Mouse (Mus musculus) spleen, adult 12 weeks (tissue): ENCODE data around the gene Btnl1.

ENCODE experiments used
- DNase-seq: peaks from one replicate; pipeline ENCODE4 v3.0.0; 2022; ENCODE audit warnings: low spot score

Btnl1 gene

GRCm38 (mm10) chr17:34376847-34377246, at the start of gene Btnl1:
Gene Btnl1, plus strand, starts transcription at chr17:34377132.
- DNase-seq: no peak

GRCm38 (mm10) chr17:34329807-34330206, 47.1 kb upstream of the Btnl1 start:
- DNase-seq: no peak

GRCm38 (mm10) chr17:34331200-34331599, 45.7 kb upstream of the Btnl1 start:
- DNase-seq: no peak

- no peak for DNase-seq
These were observed 36.1 kb upstream of the Btnl1 start for GRCm38 (mm10) chr17:34340619-34341402.

- no peak for DNase-seq
These were observed 32.0 kb upstream of the Btnl1 start for GRCm38 (mm10) chr17:34344882-34345281.

- no peak for DNase-seq
These were observed 31.4 kb upstream of the Btnl1 start for GRCm38 (mm10) chr17:34345486-34345885.

- DNase-seq: no peak
These were observed 30.9 kb upstream of the Btnl1 start for GRCm38 (mm10) chr17:34346041-34346440.

GRCm38 (mm10) chr17:34347606-34348308, 29.2 kb upstream of the Btnl1 start:
- peak; percentile 63 for DNase-seq

- DNase-seq: peak; percentile 62
These were observed 27.5 kb upstream of the Btnl1 start for GRCm38 (mm10) chr17:34349429-34349828.

- DNase-seq: no peak
These were observed 22.4 kb upstream of the Btnl1 start, which contains the start of gene Btnl2 for GRCm38 (mm10) chr17:34354539-34354938. Gene Btnl2, plus strand, starts transcription at chr17:34354822.

- DNase-seq: no peak
These were observed 22.0 kb upstream of the Btnl1 start for GRCm38 (mm10) chr17:34354940-34355339.

- no peak for DNase-seq
These were observed 13.9 kb upstream of the Btnl1 start for GRCm38 (mm10) chr17:34362954-34363546.

- DNase-seq: no peak
These were observed 13.1 kb upstream of the Btnl1 start for GRCm38 (mm10) chr17:34363676-34364310.

GRCm38 (mm10) chr17:34365031-34365430, 11.9 kb upstream of the Btnl1 start:
- no peak for DNase-seq

GRCm38 (mm10) chr17:34370563-34370962, 6.4 kb upstream of the Btnl1 start:
- no peak for DNase-seq

- no peak for DNase-seq
These were observed 3.8 kb upstream of the Btnl1 start for GRCm38 (mm10) chr17:34373055-34373709.

GRCm38 (mm10) chr17:34377450-34378209, 698 bp downstream of the Btnl1 start:
- no peak for DNase-seq

GRCm38 (mm10) chr17:34378716-34379115, 1.8 kb downstream of the Btnl1 start:
- no peak for DNase-seq

GRCm38 (mm10) chr17:34379451-34379850, 2.5 kb downstream of the Btnl1 start:
- no peak for DNase-seq

- no peak for DNase-seq
These were observed 4.9 kb downstream of the Btnl1 start for GRCm38 (mm10) chr17:34381876-34382275.

- DNase-seq: peak; percentile 23
These were observed 6.3 kb downstream of the Btnl1 start for GRCm38 (mm10) chr17:34383212-34383611.
